Comparison of ENCODE assay signal across 10 mouse cellular contexts in genomic region chr7:132596557-132597250, GRCm38 (mm10). TPM values are rescaled to one million over a fixed set of nuclear protein-coding genes. Genes with fewer than 3 reads are reported as not detected.
DNase-seq lines count a peak whose midpoint lies in the region; ATAC-seq and TF ChIP-seq lines count a peak whose summit lies in the region.
"Had no signal": no experiment of that assay in that cellular context is flagged by ENCODE, and none has a peak within 500 bp of the region (broad histone marks: within the 10 kb centered on the region; RNA-seq: fewer than 3 reads in every experiment).

No protein-coding gene starts in this region.

- peak; percentile 37; the same call in 1 of the 2 replicates for TF ChIP-seq CTCF in lung, postnatal 0 days (IDR thresholded peaks at IDR 0.05)
- TF ChIP-seq CTCF in lung, adult 2 months (IDR thresholded peaks at IDR 0.05; ENCODE audit: insufficient read depth, low read length): no peak
- TF ChIP-seq CTCF in liver, adult 2 months (IDR thresholded peaks at IDR 0.05; ENCODE audit: low read depth, low read length): 0 out of 2 replicates have a peak, but pooled peaks have one; percentile 15

- H3K4me3 ChIP-seq in lung, postnatal 0 days (ENCODE audit: low read depth, low read length): peak overlapping the region; percentile 43
- H3K4me3 ChIP-seq in lung, adult 2 months (replicated peaks; ENCODE audit: extremely low read depth, low read depth, low read length): no peak overlapping the region
- peak overlapping the region; percentile 42 for H3K4me3 ChIP-seq in forebrain, embryonic 13.5 days
- H3K4me3 ChIP-seq in liver, adult 2 months (ENCODE audit: insufficient read depth, low read depth, low read length): peak overlapping the region; percentile 50; the same call in 1 of the 2 replicates
- H3K4me3 ChIP-seq in stomach, embryonic 14.5 days (ENCODE audit: low read depth, low read length): peak overlapping the region; percentile 40

- peak overlapping the region; percentile 61 for H3K4me2 ChIP-seq in lung, postnatal 0 days (replicated peaks; ENCODE audit: low read depth, low read length)
- peak overlapping the region; percentile 72 for H3K4me2 ChIP-seq in forebrain, embryonic 13.5 days
- peak overlapping the region; percentile 69 for H3K4me2 ChIP-seq in stomach, embryonic 14.5 days (replicated peaks; ENCODE audit: low read depth, low read length)

- no peak for DNase-seq in lung, postnatal 0 days (ENCODE audit: low spot score)
- DNase-seq in lung, adult 2 months: no peak
- DNase-seq in liver, adult 2 months (ENCODE audit: extremely low read depth, low read depth, low spot score): no peak
- DNase-seq in cerebellum, adult 11 months: no peak
- DNase-seq in spleen, postnatal 4 days (ENCODE audit: low spot score in 2 of 2): no peak
- DNase-seq: kidney, postnatal 25 days had no signal

- no peak for ATAC-seq in lung, postnatal 0 days
- ATAC-seq in forebrain, embryonic 13.5 days: no peak
- 0 out of 2 replicates have a peak, but pooled peaks have one; percentile 15 for ATAC-seq in stomach, embryonic 14.5 days (ENCODE audit: insufficient number of reproducible peaks, insufficient read depth, low FRiP score, low read depth)
- ATAC-seq in megakaryocyte-erythroid progenitor cell, adult 5-6 weeks (replicated peaks; ENCODE audit: low FRiP score, low TSS enrichment, poor library complexity, severe bottlenecking): no peak

- no peaks in the 10 kb centered on the region for H3K79me2 ChIP-seq in liver, adult 2 months (ENCODE audit: control insufficient read depth, insufficient read depth, low read length)

- no peak for TF ChIP-seq POLR2A in lung, adult 2 months (IDR thresholded peaks at IDR 0.05; ENCODE audit: borderline replicate concordance, extremely low read depth, low read depth, low read length)
- TF ChIP-seq POLR2A in liver, adult 2 months (IDR thresholded peaks at IDR 0.05; ENCODE audit: extremely low read depth, insufficient read depth, low read length): no peak

- no peak overlapping the region for H3K9ac ChIP-seq in lung, postnatal 0 days (replicated peaks; ENCODE audit: low read depth)
- 0 out of 2 replicates have a peak overlapping the region, but pooled peaks have one; percentile 9 for H3K9ac ChIP-seq in forebrain, embryonic 13.5 days
- no peak overlapping the region for H3K9ac ChIP-seq in liver, adult 2 months (ENCODE audit: low read depth, low read length)
- no peak overlapping the region for H3K9ac ChIP-seq in stomach, embryonic 14.5 days (replicated peaks; ENCODE audit: low read depth, low read length)

- H3K27ac ChIP-seq in lung, postnatal 0 days (ENCODE audit: low read length): no peak overlapping the region
- no peak overlapping the region for H3K27ac ChIP-seq in forebrain, embryonic 13.5 days
- no peak overlapping the region for H3K27ac ChIP-seq in liver, adult 2 months (replicated peaks; ENCODE audit: insufficient read depth, low read depth, low read length)
- no peak overlapping the region for H3K27ac ChIP-seq in stomach, embryonic 14.5 days (ENCODE audit: low read length)

- 9% methylated on average over 26 of the region's 26 CpGs for WGBS in lung, postnatal 0 days
- 15% methylated on average over 26 of the region's 26 CpGs for WGBS in lung, adult 2 months
- 2% methylated on average over 26 of the region's 26 CpGs for WGBS in forebrain, embryonic 13.5 days
- 12% methylated on average over 26 of the region's 26 CpGs for WGBS in liver, adult 2 months
- 10% methylated on average over 26 of the region's 26 CpGs for WGBS in stomach, embryonic 14.5 days

- no peaks in the 10 kb centered on the region for H3K36me3 ChIP-seq in lung, postnatal 0 days (ENCODE audit: insufficient read depth, low read length)
- no peaks in the 10 kb centered on the region for H3K36me3 ChIP-seq in forebrain, embryonic 13.5 days (ENCODE audit: poor library complexity, severe bottlenecking)
- H3K36me3 ChIP-seq in liver, adult 2 months (ENCODE audit: control insufficient read depth, insufficient read depth, low read length): no peaks in the 10 kb centered on the region
- no peaks in the 10 kb centered on the region for H3K36me3 ChIP-seq in stomach, embryonic 14.5 days (ENCODE audit: control insufficient read depth, insufficient read depth, low read length)

- peaks cover 59% of the 10 kb centered on the region for H3K27me3 ChIP-seq in lung, postnatal 0 days (replicated peaks; ENCODE audit: insufficient read depth, low read length)
- H3K27me3 ChIP-seq in forebrain, embryonic 13.5 days: peaks cover 77% of the 10 kb centered on the region
- peaks cover 20% of the 10 kb centered on the region for H3K27me3 ChIP-seq in liver, adult 2 months (ENCODE audit: control insufficient read depth, insufficient read depth, low read length)
- peaks cover 60% of the 10 kb centered on the region for H3K27me3 ChIP-seq in stomach, embryonic 14.5 days (ENCODE audit: control insufficient read depth, insufficient read depth, low read length)

- TF ChIP-seq EP300 in lung, postnatal 0 days (IDR thresholded peaks at IDR 0.05): no peak

- H3K4me1 ChIP-seq in lung, postnatal 0 days (ENCODE audit: insufficient read depth, low read depth, low read length): peaks cover 10% of the 10 kb centered on the region; the same call in 1 of the 2 replicates
- peaks cover 3% of the 10 kb centered on the region; the same call in 1 of the 2 replicates for H3K4me1 ChIP-seq in lung, adult 2 months (ENCODE audit: control insufficient read depth, insufficient read depth, low read length)
- peaks cover 26% of the 10 kb centered on the region for H3K4me1 ChIP-seq in forebrain, embryonic 13.5 days
- H3K4me1 ChIP-seq in liver, adult 2 months (ENCODE audit: control insufficient read depth, insufficient read depth, low read length): no peaks in the 10 kb centered on the region
- H3K4me1 ChIP-seq in stomach, embryonic 14.5 days (ENCODE audit: control insufficient read depth, insufficient read depth, low read length): 0 out of 2 replicates have a peak, but pooled peaks cover 13% of the 10 kb centered on the region

- H3K9me3 ChIP-seq in lung, postnatal 0 days (ENCODE audit: low read length): no peaks in the 10 kb centered on the region
- no peaks in the 10 kb centered on the region for H3K9me3 ChIP-seq in forebrain, embryonic 13.5 days (replicated peaks)
- H3K9me3 ChIP-seq in stomach, embryonic 14.5 days (ENCODE audit: control insufficient read depth, low read depth, low read length): no peaks in the 10 kb centered on the region

RNA-seq across cellular contexts. Expression of gene Nkx1-2, which starts 2.7 kb away (rescaled TPM):
- not detected in 2 replicates for polyA plus RNA-seq in lung, postnatal 0 days (2015; fragmentation: Nextera tagmentation; extraction: Ambion mirVana)
- polyA plus RNA-seq in lung, adult 2 months (2012; rRNA removed): not detected in 2 replicates
- 0.08 TPM in 1 of 2 replicates, not detected in the other for polyA plus RNA-seq in forebrain, embryonic 13.5 days (2015; fragmentation: Nextera tagmentation; extraction: Ambion mirVana)
- total RNA-seq in liver, adult 2 months (2014; rRNA removed): not detected in 2 replicates
- 0.04 TPM in 1 of 2 replicates, not detected in the other for polyA plus RNA-seq in liver, adult 2 months (2012; rRNA removed)
- polyA plus RNA-seq in stomach, embryonic 14.5 days (2014; fragmentation: Nextera tagmentation; extraction: Ambion mirVana): not detected in 2 replicates
- total RNA-seq in megakaryocyte-erythroid progenitor cell, adult 5-6 weeks (2014; fragmentation: Nextera tagmentation): not detected in 2 replicates
- 0.38 TPM in 1 of 2 replicates, not detected in the other for total RNA-seq in megakaryocyte-erythroid progenitor cell, adult 5-6 weeks (2017)
- total RNA-seq: adrenal gland, postnatal 4 days had no signal

RNA-seq across cellular contexts. Expression of gene Lhpp, which starts 13.7 kb away (rescaled TPM):
- polyA plus RNA-seq in lung, postnatal 0 days (2015; fragmentation: Nextera tagmentation; extraction: Ambion mirVana): 5.9 and 7.6 TPM in 2 replicates
- polyA plus RNA-seq in lung, adult 2 months (2012; rRNA removed): 12.4 and 17.1 TPM in 2 replicates
- 14.5 and 16.8 TPM in 2 replicates for polyA plus RNA-seq in forebrain, embryonic 13.5 days (2015; fragmentation: Nextera tagmentation; extraction: Ambion mirVana)
- total RNA-seq in liver, adult 2 months (2014; rRNA removed): 55.4 and 60.2 TPM in 2 replicates
- polyA plus RNA-seq in liver, adult 2 months (2012; rRNA removed): 137 and 166 TPM in 2 replicates
- 15.3 and 19.2 TPM in 2 replicates for polyA plus RNA-seq in stomach, embryonic 14.5 days (2014; fragmentation: Nextera tagmentation; extraction: Ambion mirVana)
- 15.0 and 18.9 TPM in 2 replicates for total RNA-seq in megakaryocyte-erythroid progenitor cell, adult 5-6 weeks (2014; fragmentation: Nextera tagmentation)
- 12.3 and 19.4 TPM in 2 replicates for total RNA-seq in megakaryocyte-erythroid progenitor cell, adult 5-6 weeks (2017)

RNA-seq across cellular contexts. Expression of gene Oat, which starts 20.5 kb away (rescaled TPM):
- 214 and 233 TPM in 2 replicates for polyA plus RNA-seq in lung, postnatal 0 days (2015; fragmentation: Nextera tagmentation; extraction: Ambion mirVana)
- 126 and 152 TPM in 2 replicates for polyA plus RNA-seq in lung, adult 2 months (2012; rRNA removed)
- polyA plus RNA-seq in forebrain, embryonic 13.5 days (2015; fragmentation: Nextera tagmentation; extraction: Ambion mirVana): 115 and 123 TPM in 2 replicates
- total RNA-seq in liver, adult 2 months (2014; rRNA removed): 1,118 and 1,626 TPM in 2 replicates
- 1,069 and 1,820 TPM in 2 replicates for polyA plus RNA-seq in liver, adult 2 months (2012; rRNA removed)
- 207 and 232 TPM in 2 replicates for polyA plus RNA-seq in stomach, embryonic 14.5 days (2014; fragmentation: Nextera tagmentation; extraction: Ambion mirVana)
- 147 and 193 TPM in 2 replicates for total RNA-seq in megakaryocyte-erythroid progenitor cell, adult 5-6 weeks (2014; fragmentation: Nextera tagmentation)
- 236 and 240 TPM in 2 replicates for total RNA-seq in megakaryocyte-erythroid progenitor cell, adult 5-6 weeks (2017)
